Mouse (Mus musculus) intestine, postnatal 0 days (tissue): ENCODE data around the gene Erich2. TPM values are rescaled to one million over a fixed set of nuclear protein-coding genes. Genes with fewer than 3 reads are reported as not detected.

Experiments
- ATAC-seq: fragments of 200-750 bp; cut with Nextera tagmentation; 2 replicates; pipeline ENCODE4 v1.8.0; 2017; ENCODE audit warnings: mild to moderate bottlenecking, moderate TSS enrichment, moderate library complexity
- H3K27ac ChIP-seq: fragments of 300-500 bp; sonication (generic); 2 replicates; pipeline ENCODE4 v1.5.1; 2014; ENCODE audit warnings: mild to moderate bottlenecking, low read depth, low read length, moderate library complexity
- H3K27me3 ChIP-seq: fragments of 300-500 bp; sonication (generic); replicated peaks from 2 replicates; pipeline ENCODE4 v1.6.1; 2014; ENCODE audit warnings: low read length, mixed read lengths; ENCODE audit not compliant: control insufficient read depth, insufficient read depth
- H3K36me3 ChIP-seq: fragments of 300-500 bp; sonication (generic); 2 replicates; pipeline ENCODE4 v1.6.1; 2014; ENCODE audit warnings: mild to moderate bottlenecking, moderate library complexity; ENCODE audit not compliant: control insufficient read depth, insufficient read depth
- H3K4me1 ChIP-seq: fragments of 300-500 bp; sonication (generic); replicated peaks from 2 replicates; pipeline ENCODE4 v1.6.1; 2014; ENCODE audit warnings: antibody characterized with exemption, low read length, mixed read lengths; ENCODE audit not compliant: control insufficient read depth, insufficient read depth
- H3K4me2 ChIP-seq: fragments of 300-500 bp; sonication (generic); replicated peaks from 2 replicates; pipeline ENCODE4 v1.6.1; 2014; ENCODE audit warnings: low read depth, mild to moderate bottlenecking, moderate library complexity
- H3K4me3 ChIP-seq: fragments of 300-500 bp; sonication (generic); 2 replicates; pipeline ENCODE4 v1.5.1; 2014; ENCODE audit warnings: low read depth, low read length
- H3K9ac ChIP-seq: fragments of 300-500 bp; sonication (generic); 2 replicates; pipeline ENCODE4 v1.6.1; 2014; ENCODE audit warnings: mild to moderate bottlenecking, low read depth, low read length
- H3K9me3 ChIP-seq: fragments of 300-500 bp; sonication (generic); 2 replicates; pipeline ENCODE4 v1.6.1; 2016; ENCODE audit warnings: mixed run types; ENCODE audit not compliant: control insufficient read depth
- CTCF ChIP-seq: sonication (generic); IDR thresholded peaks from 2 replicates; pipeline ENCODE4 v1.5.1; 2016; ENCODE audit warnings: low read depth, mild to moderate bottlenecking, control low read depth, antibody characterized with exemption, moderate library complexity
- WGBS: fragments of 180-500 bp; shearing (Covaris S2); extraction: QIAGEN DNeasy Blood & Tissue Kit; methylation state at CpG from one replicate; pipeline ENCODE4 v1.1.7; 2014; 5-methylcytosine and 5-hydroxymethylcytosine counted together
- polyA plus RNA-seq: library from polyadenylated mRNA; unstranded; fragments of >200 nt; fragmentation: Nextera tagmentation; extraction: Ambion mirVana; gene quantifications from 2 replicates; pipeline ENCODE4 v1.2.1, GENCODE M21; 2015

Erich2 gene
- polyA plus RNA-seq, 1 experiment from 2014 or later = 0.94 TPM

DNA sequence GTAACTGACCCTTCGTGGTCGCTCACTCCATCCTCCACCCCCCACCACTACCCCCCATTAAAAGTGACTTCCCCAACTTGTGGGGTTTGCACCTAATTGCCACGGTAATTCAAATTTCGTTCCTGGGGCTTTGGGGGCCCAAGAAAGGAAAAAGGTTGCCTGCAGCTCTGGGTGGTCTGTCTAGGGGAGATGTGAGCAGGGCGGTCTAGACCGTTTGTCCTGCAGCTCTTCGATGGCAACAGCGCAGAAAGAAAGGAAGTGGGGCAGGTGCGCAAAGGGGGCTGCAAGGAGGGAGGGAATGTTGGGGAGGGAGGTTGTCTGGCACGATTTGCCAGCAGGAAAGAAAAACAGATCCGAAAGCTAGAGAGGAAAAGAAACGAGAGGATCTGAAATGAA is 59.1 kb downstream of the Erich2 start:
- no peaks in the 10 kb centered on the region for H3K36me3 ChIP-seq
- no peak overlapping the region for H3K9ac ChIP-seq
- H3K27me3 ChIP-seq = peaks cover 79% of the 10 kb centered on the region

DNA sequence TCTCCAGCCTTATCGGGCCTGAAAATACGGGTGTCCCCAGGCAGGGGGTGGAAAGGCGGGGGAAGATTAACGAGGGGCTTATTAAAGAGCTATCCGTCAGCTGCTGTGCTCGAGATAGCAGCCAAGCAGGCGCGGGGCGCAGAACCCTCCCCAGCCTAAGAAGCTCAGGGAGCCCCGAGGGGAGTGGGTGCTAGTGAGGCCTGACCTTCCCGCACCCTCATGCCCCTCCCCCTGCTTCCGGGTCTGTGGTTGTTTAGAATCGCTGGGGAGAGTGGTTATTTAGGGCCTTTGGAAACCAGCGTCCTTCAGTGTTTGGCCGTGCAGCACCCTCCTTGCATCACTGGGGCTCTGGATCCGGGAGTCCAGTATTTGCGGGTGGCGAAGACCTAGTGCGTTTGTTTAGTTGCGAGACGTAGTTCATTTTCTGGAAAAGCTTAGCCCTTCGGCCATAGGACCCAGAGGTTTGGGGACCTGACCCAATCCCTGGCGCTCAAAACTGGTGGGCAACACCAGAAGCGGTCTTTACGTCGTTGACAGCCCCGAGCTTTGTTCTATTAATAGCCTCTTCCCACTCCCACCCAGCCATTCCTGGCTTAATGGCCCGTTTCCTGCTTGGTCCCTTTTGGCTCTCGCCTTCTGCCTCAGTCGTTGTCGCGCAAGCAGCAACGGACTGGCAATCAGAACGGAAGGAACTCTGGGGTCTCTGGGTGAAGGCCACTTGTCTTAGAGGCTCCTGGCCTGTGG is 59.8 kb downstream of the Erich2 start:
- no peak for ATAC-seq
- H3K9ac ChIP-seq = no peak overlapping the region

More for the DNA sequence above, 59.1 kb downstream of the Erich2 start:
- no peak overlapping the region for H3K27ac ChIP-seq
- WGBS = under 1% methylated on average over 12 of the region's 12 CpGs
- peak overlapping the region; percentile 62 for H3K4me2 ChIP-seq
- H3K4me1 ChIP-seq = 0 out of 2 replicates have a peak, but pooled peaks cover 2% of the 10 kb centered on the region
- no peak for TF ChIP-seq CTCF
- H3K9me3 ChIP-seq = no peaks in the 10 kb centered on the region
- peak overlapping the region; percentile 26; the same call in 1 of the 2 replicates for H3K4me3 ChIP-seq
- no peak for ATAC-seq

DNA sequence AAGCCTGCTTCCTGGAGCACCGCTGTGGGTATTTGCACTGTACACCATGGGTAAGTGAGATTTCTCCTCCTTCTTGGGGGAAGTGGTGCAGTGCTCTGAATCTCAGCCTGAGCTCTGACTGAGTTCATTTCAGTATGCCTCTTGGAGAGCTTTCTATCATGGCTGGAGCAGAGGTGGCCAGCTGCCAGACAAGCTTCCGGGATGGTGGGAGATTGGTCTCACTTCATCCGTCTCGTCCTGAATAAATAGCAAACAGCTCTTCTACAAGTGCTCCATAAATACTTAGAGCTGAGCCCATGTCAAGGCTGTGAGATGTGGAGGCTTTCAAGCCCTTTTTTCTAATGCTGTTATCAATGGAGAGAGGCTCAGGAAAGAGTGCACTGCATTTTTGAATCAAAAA is 63.1 kb downstream of the Erich2 start:
- Histone ChIP-seq H3K36me3 (no peaks in the 10 kb centered on the region), H3K27ac (no peak overlapping the region), H3K4me1 (0 out of 2 replicates have a peak, but pooled peaks cover 2% of the 10 kb centered on the region), H3K9ac (no peak overlapping the region), H3K27me3 (peaks cover 39% of the 10 kb centered on the region), H3K4me3 (no peak overlapping the region), H3K4me2 (no peak overlapping the region), H3K9me3 (no peaks in the 10 kb centered on the region)
- 55% methylated on average over 4 of the region's 4 CpGs for WGBS
- no peak for ATAC-seq
- TF ChIP-seq CTCF = no peak

More for the DNA sequence above, 59.8 kb downstream of the Erich2 start:
- Histone ChIP-seq H3K4me2 (peak overlapping the region; percentile 62), H3K27me3 (peaks cover 73% of the 10 kb centered on the region), H3K9me3 (no peaks in the 10 kb centered on the region), H3K4me1 (0 out of 2 replicates have a peak, but pooled peaks cover 2% of the 10 kb centered on the region), H3K27ac (no peak overlapping the region), H3K36me3 (no peaks in the 10 kb centered on the region), H3K4me3 (peak overlapping the region; percentile 26)
- no peak for TF ChIP-seq CTCF
- WGBS = 2% methylated on average over 34 of the region's 34 CpGs

- Histone ChIP-seq H3K36me3 (no peaks in the 10 kb centered on the region), H3K4me3 (no peak overlapping the region), H3K9ac (no peak overlapping the region), H3K4me1 (0 out of 2 replicates have a peak, but pooled peaks cover 2% of the 10 kb centered on the region), H3K4me2 (no peak overlapping the region), H3K9me3 (no peaks in the 10 kb centered on the region), H3K27ac (no peak overlapping the region), H3K27me3 (peaks cover 34% of the 10 kb centered on the region)
- no peak for ATAC-seq
- 51% methylated on average over 9 of the region's 9 CpGs for WGBS
- TF ChIP-seq CTCF = no peak
These were observed 63.6 kb downstream of the Erich2 start for GRCm38 (mm10) chr2:70572251-70572650.

- WGBS = 66% methylated on average over 8 of the region's 8 CpGs
These were observed 65.1 kb downstream of the Erich2 start for GRCm38 (mm10) chr2:70573544-70574210.

GRCm38 (mm10) chr2:70588200-70588599 is 79.6 kb downstream of the Erich2 start:
- WGBS = 86% methylated on average over 6 of the region's 6 CpGs
- Histone ChIP-seq H3K4me3 (no peak overlapping the region), H3K27me3 (0 out of 2 replicates have a peak, but pooled peaks cover 4% of the 10 kb centered on the region), H3K36me3 (no peaks in the 10 kb centered on the region), H3K9ac (no peak overlapping the region), H3K4me2 (no peak overlapping the region), H3K27ac (no peak overlapping the region), H3K4me1 (no peaks in the 10 kb centered on the region), H3K9me3 (no peaks in the 10 kb centered on the region)
- no peak for TF ChIP-seq CTCF
- no peak for ATAC-seq

More at GRCm38 (mm10) chr2:70573544-70574210, 65.1 kb downstream of the Erich2 start:
- no peaks in the 10 kb centered on the region for H3K4me1 ChIP-seq
- H3K36me3 ChIP-seq = no peaks in the 10 kb centered on the region
- peaks cover 20% of the 10 kb centered on the region for H3K27me3 ChIP-seq
- TF ChIP-seq CTCF = no peak
- ATAC-seq = no peak
- H3K4me2 ChIP-seq = no peak overlapping the region
- H3K27ac ChIP-seq = no peak overlapping the region
- no peaks in the 10 kb centered on the region for H3K9me3 ChIP-seq
- H3K4me3 ChIP-seq = no peak overlapping the region
- H3K9ac ChIP-seq = no peak overlapping the region

Other genes with a start within 250 kb of the Erich2 start
- 0.78 and 1.1 TPM in 2 replicates for gene Sp5, start 33.9 kb upstream of the Erich2 start, polyA plus RNA-seq
- gene Gad1, start 44.3 kb downstream of the Erich2 start, polyA plus RNA-seq = 0.12 TPM in 1 of 2 replicates, not detected in the other
- gene Gorasp2, start 152.8 kb downstream of the Erich2 start, polyA plus RNA-seq = 145 and 153 TPM in 2 replicates
- 2.8 and 3.1 TPM in 2 replicates for gene Gm26558, start 153.3 kb downstream of the Erich2 start, polyA plus RNA-seq